Mouse (Mus musculus): Measurements from ENCODE around the gene Twf1.

DNA sequence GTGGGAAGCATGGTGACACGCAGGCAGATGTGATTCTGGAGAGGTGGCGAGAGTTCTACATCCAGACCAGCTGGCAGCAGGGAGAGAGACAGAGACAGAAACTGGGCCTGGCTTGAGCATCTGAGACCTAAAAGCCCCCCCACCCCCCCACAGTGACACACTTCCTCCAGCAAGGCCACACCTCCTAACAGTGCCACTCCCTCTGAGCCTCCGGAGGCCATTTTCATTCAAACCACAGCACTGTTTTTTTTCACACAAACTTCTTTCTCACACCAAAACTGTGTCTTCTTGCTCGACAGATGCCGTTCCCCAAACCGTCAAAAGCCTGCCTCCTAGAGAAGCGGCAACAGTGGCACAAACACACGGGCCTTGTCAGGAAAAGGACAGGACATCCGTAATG is 36.2 kb downstream of the Twf1 start:
- TF ChIP-seq ZC3H11A (IDR thresholded peaks at IDR 0.05; ENCODE audit: borderline replicate concordance, low read depth, low read length) (no peak), CHD2 (IDR thresholded peaks at IDR 0.05; ENCODE audit: low read depth, low read length) (no peak), MAFK (IDR thresholded peaks at IDR 0.05; ENCODE audit: insufficient read depth, low read depth, low read length) (no peak), ZNF384 (IDR thresholded peaks at IDR 0.05; ENCODE audit: low read depth, low read length) (no peak)

Data from ES-E14 (cell line).